Mouse (Mus musculus) myocyte (in vitro differentiated cells): ENCODE results near the gene Ap5s1. TPM values are rescaled to one million over a fixed set of nuclear protein-coding genes. Genes with fewer than 3 reads are reported as not detected.

Experiments used
- H3K27me3 ChIP-seq: one replicate; pipeline ENCODE4 v1.6.1; 2011; ENCODE audit not compliant: control insufficient read depth, insufficient read depth, insufficient read length
- H3K36me3 ChIP-seq: one replicate; pipeline ENCODE4 v1.6.1; 2011; ENCODE audit not compliant: control insufficient read depth, insufficient read depth
- H3K4me2 ChIP-seq: one replicate; pipeline ENCODE4 v1.6.1; 2011; ENCODE audit warnings: low read depth, control low read depth
- H3K4me3 ChIP-seq: one replicate; pipeline ENCODE4 v1.5.1; 2011; ENCODE audit warnings: mild to moderate bottlenecking, control low read depth, moderate library complexity
- H3K79me2 ChIP-seq: one replicate; pipeline ENCODE4 v1.6.1; 2011; ENCODE audit not compliant: control insufficient read depth, insufficient read depth
- H3ac ChIP-seq: one replicate; pipeline ENCODE4 v1.6.1; 2011; ENCODE audit not compliant: control insufficient read depth, insufficient read length
- CEBPB ChIP-seq: IDR thresholded peaks from 2 replicates; pipeline ENCODE4 v1.6.1; 2011; ENCODE audit warnings: mild to moderate bottlenecking, moderate library complexity; ENCODE audit not compliant: poor library complexity, insufficient read depth, severe bottlenecking
- E2F4 ChIP-seq: IDR thresholded peaks from one replicate; pipeline ENCODE4 v1.6.1; 2011; ENCODE audit warnings: mild to moderate bottlenecking, control low read depth, moderate library complexity; ENCODE audit not compliant: insufficient read depth
- MAX ChIP-seq: IDR thresholded peaks from one replicate; pipeline ENCODE4 v1.6.1; 2011; ENCODE audit warnings: low read depth, mild to moderate bottlenecking, control low read depth
- MYOD1 ChIP-seq, 3 experiments: IDR thresholded peaks; one replicate each; pipeline ENCODE4 v1.6.1; 2011; ENCODE audit warnings: control low read depth in 2 of 3, low read depth in 2 of 3, mild to moderate bottlenecking in 2 of 3, moderate library complexity in 1 of 3; ENCODE audit not compliant: insufficient read length in 2 of 3, control insufficient read depth in 1 of 3
- MYOG ChIP-seq, 3 experiments: IDR thresholded peaks; one replicate each; pipeline ENCODE4 v1.6.1; 2011; ENCODE audit warnings: control low read depth in 2 of 3, low read depth in 2 of 3, mild to moderate bottlenecking in 2 of 3; ENCODE audit not compliant: insufficient read length in 2 of 3, control insufficient read depth in 1 of 3, insufficient read depth in 1 of 3
- POLR2A ChIP-seq: IDR thresholded peaks from one replicate; pipeline ENCODE4 v1.6.1; 2011; ENCODE audit warnings: low read depth, mild to moderate bottlenecking, control low read depth, moderate library complexity; ENCODE audit not compliant: insufficient read length
- POLR2AphosphoS2 ChIP-seq: IDR thresholded peaks from one replicate; pipeline ENCODE4 v1.6.1; 2011; ENCODE audit warnings: low read depth, control low read depth; ENCODE audit not compliant: insufficient read length
- REST ChIP-seq: IDR thresholded peaks from one replicate; pipeline ENCODE4 v1.6.1; 2011; ENCODE audit warnings: mild to moderate bottlenecking, control low read depth, moderate library complexity; ENCODE audit not compliant: insufficient read depth, insufficient read length
- SRF ChIP-seq: IDR thresholded peaks from one replicate; pipeline ENCODE4 v1.6.1; 2011; ENCODE audit warnings: low read depth; ENCODE audit not compliant: control insufficient read depth, insufficient read length
- TCF12 ChIP-seq: IDR thresholded peaks from one replicate; pipeline ENCODE4 v1.6.1; 2011; ENCODE audit warnings: mild to moderate bottlenecking, control low read depth; ENCODE audit not compliant: poor library complexity, insufficient read depth, severe bottlenecking
- TCF3 ChIP-seq: IDR thresholded peaks from one replicate; pipeline ENCODE4 v1.6.1; 2011; ENCODE audit warnings: low read depth, control low read depth; ENCODE audit not compliant: insufficient read length
- USF1 ChIP-seq: IDR thresholded peaks from one replicate; pipeline ENCODE4 v1.6.1; 2011; ENCODE audit warnings: low read depth, mild to moderate bottlenecking, control low read depth, moderate library complexity
- polyA plus RNA-seq: library from polyadenylated mRNA; unstranded; fragments of >200 nt; fragmentation: generic; extraction: Trizol; gene quantifications from one replicate; pipeline ENCODE4 v1.2.1, GENCODE M21; 2012; ENCODE audit warnings: missing spikeins

Ap5s1 gene
- polyA plus RNA-seq, 1 experiment, result 33.6 TPM

- Histone ChIP-seq H3K79me2 (no peaks in the 10 kb centered on the region), H3K36me3 (no peaks in the 10 kb centered on the region), H3K27me3 (no peaks in the 10 kb centered on the region), H3K4me2 (no peak overlapping the region), H3K4me3 (no peak overlapping the region), H3ac (no peak overlapping the region)
- TF ChIP-seq SRF (no peak), MYOD1 (IDR thresholded peaks at IDR 0.05; ENCODE audit: control insufficient read depth in 1 of 3, insufficient read length in 2 of 3, low read depth in 2 of 3) (no peak), POLR2AphosphoS2 (no peak), USF1 (no peak), TCF12 (no peak), POLR2A (no peak), REST (no peak), CEBPB (no peak), E2F4 (no peak), TCF3 (no peak), MYOG (IDR thresholded peaks at IDR 0.05; ENCODE audit: control insufficient read depth in 1 of 3, insufficient read depth in 1 of 3, insufficient read length in 2 of 3, low read depth in 2 of 3) (no peak), MAX (no peak)
Observed at GRCm38 (mm10) chr2:131166172-131166571, 40.7 kb upstream of the Ap5s1 start.

GRCm38 (mm10) chr2:131167984-131168383 is 38.9 kb upstream of the Ap5s1 start:
- Histone ChIP-seq H3K4me2 (no peak overlapping the region), H3K4me3 (no peak overlapping the region), H3K36me3 (no peaks in the 10 kb centered on the region), H3ac (no peak overlapping the region), H3K79me2 (no peaks in the 10 kb centered on the region), H3K27me3 (no peaks in the 10 kb centered on the region)
- TF ChIP-seq MYOD1 (IDR thresholded peaks at IDR 0.05; ENCODE audit: control insufficient read depth in 1 of 3, insufficient read length in 2 of 3, low read depth in 2 of 3) (no peak), POLR2AphosphoS2 (no peak), REST (no peak), CEBPB (no peak), TCF12 (no peak)

- TF ChIP-seq E2F4 (no peak), USF1 (no peak), REST (no peak), CEBPB (no peak)
- Histone ChIP-seq H3K27me3 (no peaks in the 10 kb centered on the region), H3K79me2 (no peaks in the 10 kb centered on the region), H3ac (no peak overlapping the region), H3K4me2 (no peak overlapping the region), H3K36me3 (no peaks in the 10 kb centered on the region), H3K4me3 (no peak overlapping the region)
Observed at GRCm38 (mm10) chr2:131168914-131169313, 38.0 kb upstream of the Ap5s1 start.

GRCm38 (mm10) chr2:131170936-131171335 is 35.9 kb upstream of the Ap5s1 start:
- Histone ChIP-seq H3K36me3 (no peaks in the 10 kb centered on the region), H3K79me2 (no peaks in the 10 kb centered on the region), H3ac (no peak overlapping the region), H3K4me2 (no peak overlapping the region), H3K27me3 (no peaks in the 10 kb centered on the region), H3K4me3 (no peak overlapping the region)
- TF ChIP-seq USF1 (no peak), TCF12 (no peak), MAX (no peak), MYOG (IDR thresholded peaks at IDR 0.05; ENCODE audit: control insufficient read depth in 1 of 3, insufficient read depth in 1 of 3, insufficient read length in 2 of 3, low read depth in 2 of 3) (no peak), POLR2AphosphoS2 (no peak), CEBPB (no peak), MYOD1 (IDR thresholded peaks at IDR 0.05; ENCODE audit: control insufficient read depth in 1 of 3, insufficient read length in 2 of 3, low read depth in 2 of 3) (no peak), SRF (no peak), TCF3 (no peak), REST (no peak), E2F4 (no peak), POLR2A (no peak)

- no peak for TF ChIP-seq E2F4
- TF ChIP-seq POLR2AphosphoS2, result no peak
- no peak for TF ChIP-seq MAX
- no peak overlapping the region for H3K4me3 ChIP-seq
- no peak overlapping the region for H3K4me2 ChIP-seq
- H3ac ChIP-seq, result no peak overlapping the region
- H3K36me3 ChIP-seq, result no peaks in the 10 kb centered on the region
- H3K27me3 ChIP-seq, result no peaks in the 10 kb centered on the region
- peaks cover under 1% of the 10 kb centered on the region for H3K79me2 ChIP-seq
Observed at GRCm38 (mm10) chr2:131171401-131172104, 35.3 kb upstream of the Ap5s1 start.

GRCm38 (mm10) chr2:131172322-131172721 is 34.6 kb upstream of the Ap5s1 start:
- Histone ChIP-seq H3K79me2 (peaks cover 8% of the 10 kb centered on the region), H3K36me3 (no peaks in the 10 kb centered on the region), H3ac (no peak overlapping the region), H3K27me3 (no peaks in the 10 kb centered on the region), H3K4me3 (no peak overlapping the region), H3K4me2 (no peak overlapping the region)
- no peak for TF ChIP-seq TCF3
- no peak for TF ChIP-seq POLR2A
- no peak for TF ChIP-seq E2F4
- TF ChIP-seq MAX, result no peak
- TF ChIP-seq REST, result no peak
- no peak for TF ChIP-seq SRF
- no peak for TF ChIP-seq TCF12
- no peak for TF ChIP-seq CEBPB
- no peak for TF ChIP-seq MYOD1 (IDR thresholded peaks at IDR 0.05; ENCODE audit: control insufficient read depth in 1 of 3, insufficient read length in 2 of 3, low read depth in 2 of 3)
